Mouse (Mus musculus) effector memory CD4-positive, alpha-beta T cell, adult 5 months (primary cell): ENCODE measurements around the gene Cecr2. TPM values are rescaled to one million over a fixed set of nuclear protein-coding genes. Genes with fewer than 3 reads are reported as not detected.

Experiments
- polyA plus RNA-seq: library from polyadenylated mRNA; unstranded; fragments of 100-300 nt; shearing (Covaris generic); gene quantifications from one replicate; pipeline ENCODE4 v1.2.1, GENCODE M21; 2017

The Cecr2 gene
- 0.31 TPM for polyA plus RNA-seq

GRCm38 (mm10) chr6:120665816-120666760, at the start of gene Cecr2:
Gene Cecr2 (plus strand): TSS chr6:120666369.

GRCm38 (mm10) chr6:120773149-120773628, 107.0 kb downstream of the Cecr2 start, which contains the start of gene Slc25a18:
Gene Slc25a18 (plus strand): TSS chr6:120773578.

Other genes starting within 250 kb of the Cecr2 start
- 160 TPM for gene Il17ra, start 203.1 kb upstream of the Cecr2 start, polyA plus RNA-seq
- 0.17 TPM for gene Tmem121b, start 172.6 kb upstream of the Cecr2 start, polyA plus RNA-seq
- 114 TPM for gene Hdhd5, start 135.1 kb upstream of the Cecr2 start, polyA plus RNA-seq
- not detected for gene Slc25a18, start 107.2 kb downstream of the Cecr2 start, polyA plus RNA-seq
- gene Atp6v1e1, start 156.4 kb downstream of the Cecr2 start, polyA plus RNA-seq: 131 TPM
- 32.8 TPM for gene Bcl2l13, start 169.8 kb downstream of the Cecr2 start, polyA plus RNA-seq